Mouse (Mus musculus): Measurements from ENCODE around the gene Wls. TPM values are rescaled to one million over a fixed set of nuclear protein-coding genes. Genes with fewer than 3 reads are reported as not detected.

The Wls gene
- total RNA-seq (2023), result 10 to 100 TPM; 38.9 to 39.9 TPM

GRCm38 (mm10) chr3:159839481-159839880 lies at the start of gene Wls:
TSS of gene Wls (plus strand) at chr3:159839672.

Other genes with a start within 250 kb of the Wls start
- gene Rpe65, start 240.5 kb upstream of the Wls start, total RNA-seq (2023), result not detected